Mouse (Mus musculus) frontal cortex, postnatal 14 days (tissue): ENCODE data around the gene Gfy.

Experiments
- DNase-seq, 2 experiments: peaks; one replicate each; pipeline ENCODE4 v3.0.0; 2022; ENCODE audit warnings: low spot score in 2 of 2

The Gfy gene

GRCm38 (mm10) chr7:45149545-45149944 lies 29.8 kb downstream of the Gfy start:
- no peak for DNase-seq

DNA sequence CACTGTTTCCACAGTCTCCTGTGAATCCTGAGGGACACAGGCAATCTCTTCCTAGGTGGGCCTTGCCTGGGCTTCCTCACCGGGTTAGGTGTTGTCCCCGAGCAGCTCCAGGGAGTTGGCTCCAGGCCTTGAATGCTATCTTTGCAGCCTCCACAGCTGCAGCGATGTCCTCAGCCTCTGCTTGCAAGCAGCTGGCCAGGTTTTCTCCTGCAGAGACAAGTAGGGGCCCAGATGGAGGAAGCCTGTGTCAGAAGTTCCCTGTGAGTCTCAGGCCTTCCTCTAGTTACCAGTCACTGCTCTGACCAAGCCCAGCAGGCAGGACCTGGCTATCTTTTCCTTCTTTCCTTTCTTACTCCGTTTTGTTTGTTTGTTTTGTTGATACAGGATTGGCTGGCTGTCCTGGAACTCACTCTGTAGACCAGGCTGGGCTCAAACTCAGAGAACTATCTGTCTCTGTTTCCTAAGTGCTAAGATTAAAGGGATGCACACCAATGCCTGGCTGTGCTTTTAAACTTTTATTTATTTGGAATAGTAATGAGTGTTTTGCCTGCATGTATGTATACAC lies 30.8 kb downstream of the Gfy start:
- DNase-seq: no peak

DNA sequence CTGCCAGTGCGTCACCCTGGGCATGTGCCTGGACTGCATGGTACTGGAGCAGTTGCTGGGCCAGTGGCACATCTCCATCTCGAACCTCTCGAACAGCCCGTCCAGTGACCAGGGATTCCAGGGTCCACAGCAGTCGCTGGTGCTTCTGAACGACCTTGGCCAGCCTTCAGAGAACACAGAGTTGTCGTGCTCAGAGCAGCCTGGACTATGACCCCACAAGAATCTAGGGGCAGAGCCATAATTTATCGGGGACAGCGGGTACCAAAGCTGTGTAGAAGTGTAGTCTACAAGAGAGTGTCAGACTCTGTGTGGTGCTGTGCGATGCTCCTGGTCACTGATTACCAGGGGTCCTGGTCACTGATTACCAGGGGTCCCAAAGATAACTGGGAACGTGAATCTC lies 31.5 kb downstream of the Gfy start:
- DNase-seq: no peak

DNA sequence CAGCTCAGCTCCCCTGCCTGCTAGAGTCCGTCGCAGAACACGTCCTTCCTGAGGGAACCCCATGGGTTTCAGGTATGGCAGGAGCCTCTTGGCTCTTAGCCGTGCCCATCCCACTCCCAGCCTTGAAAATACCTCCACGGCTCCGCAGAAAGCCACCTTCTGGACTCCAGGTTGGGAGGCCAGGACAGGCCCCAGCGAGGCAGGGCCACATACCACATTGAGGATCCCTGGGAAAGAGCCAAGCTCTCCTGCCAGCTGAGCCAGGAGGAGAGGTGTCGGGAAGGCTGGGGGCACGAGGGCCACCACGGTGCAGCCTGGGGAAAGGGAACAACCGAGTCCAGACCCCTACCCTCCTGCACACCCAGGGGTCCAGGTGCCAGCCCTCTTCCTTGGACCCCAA lies 32.1 kb downstream of the Gfy start:
- DNase-seq: no peak

GRCm38 (mm10) chr7:45145460-45145859 lies 33.9 kb downstream of the Gfy start:
- no peak for DNase-seq

DNA sequence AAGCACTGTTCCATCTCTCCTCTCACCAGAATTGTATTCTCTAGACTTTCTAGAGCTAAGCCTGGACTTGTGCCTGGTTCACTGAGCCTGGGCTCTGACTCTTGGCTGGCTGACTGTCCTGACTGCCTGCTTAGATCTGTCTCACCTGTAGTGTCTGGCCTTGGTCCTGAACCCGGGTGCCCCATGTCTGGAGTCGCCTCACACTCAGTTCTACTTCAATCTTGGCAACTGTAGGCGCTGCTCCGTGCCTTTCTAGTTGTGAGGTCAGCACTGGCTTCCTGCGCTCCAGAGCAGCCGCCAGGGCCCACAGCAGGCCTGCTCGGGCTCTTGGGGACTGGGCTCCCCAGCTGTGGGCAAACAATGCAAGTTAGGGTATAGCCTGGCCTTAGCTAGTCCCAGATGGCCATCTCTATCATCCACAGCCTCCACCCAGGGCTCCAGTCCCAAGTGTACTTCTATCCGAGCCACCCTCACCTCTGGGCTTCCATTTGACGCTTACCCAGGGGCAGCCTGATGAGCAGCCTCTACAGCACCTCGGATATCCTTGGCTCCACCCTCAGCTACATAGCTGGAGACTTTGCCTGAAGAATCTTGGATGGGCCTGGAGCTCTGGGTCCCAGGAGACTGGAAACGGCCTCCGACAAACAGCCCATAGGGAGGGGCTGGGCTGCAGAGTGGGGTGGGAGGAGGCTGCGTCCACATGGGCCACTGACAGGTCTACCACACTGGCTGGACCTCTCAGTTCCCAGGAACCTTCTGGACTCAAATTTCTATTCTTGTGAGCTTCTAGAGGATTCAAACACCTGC lies 34.8 kb downstream of the Gfy start:
- no peak for DNase-seq

DNA sequence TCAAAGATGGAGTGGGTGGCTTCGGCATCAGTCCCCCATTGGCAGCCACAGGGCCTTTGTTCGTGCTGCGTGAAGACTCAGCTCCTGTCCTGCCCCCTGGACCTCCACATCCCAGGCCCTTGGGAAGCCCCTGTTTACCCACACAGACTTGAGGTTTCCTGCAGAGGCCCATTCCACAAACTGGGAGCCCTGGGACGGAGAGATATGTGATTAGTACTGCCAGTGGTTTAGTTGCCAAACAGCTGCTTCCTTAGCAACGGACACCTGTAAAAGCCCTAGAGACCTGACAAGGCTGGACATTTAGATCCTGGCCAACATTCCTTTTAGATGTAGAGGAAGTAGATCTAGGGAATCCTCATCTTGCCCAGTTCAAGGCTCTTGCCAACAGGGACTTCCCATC lies 37.5 kb downstream of the Gfy start:
- no peak for DNase-seq

- DNase-seq: no peak
Measured at GRCm38 (mm10) chr7:45141319-45141718, 38.0 kb downstream of the Gfy start.

GRCm38 (mm10) chr7:45139904-45140723 lies 39.3 kb downstream of the Gfy start:
- no peak for DNase-seq

- no peak for DNase-seq
Measured at GRCm38 (mm10) chr7:45138403-45138802, 41.0 kb downstream of the Gfy start.

DNA sequence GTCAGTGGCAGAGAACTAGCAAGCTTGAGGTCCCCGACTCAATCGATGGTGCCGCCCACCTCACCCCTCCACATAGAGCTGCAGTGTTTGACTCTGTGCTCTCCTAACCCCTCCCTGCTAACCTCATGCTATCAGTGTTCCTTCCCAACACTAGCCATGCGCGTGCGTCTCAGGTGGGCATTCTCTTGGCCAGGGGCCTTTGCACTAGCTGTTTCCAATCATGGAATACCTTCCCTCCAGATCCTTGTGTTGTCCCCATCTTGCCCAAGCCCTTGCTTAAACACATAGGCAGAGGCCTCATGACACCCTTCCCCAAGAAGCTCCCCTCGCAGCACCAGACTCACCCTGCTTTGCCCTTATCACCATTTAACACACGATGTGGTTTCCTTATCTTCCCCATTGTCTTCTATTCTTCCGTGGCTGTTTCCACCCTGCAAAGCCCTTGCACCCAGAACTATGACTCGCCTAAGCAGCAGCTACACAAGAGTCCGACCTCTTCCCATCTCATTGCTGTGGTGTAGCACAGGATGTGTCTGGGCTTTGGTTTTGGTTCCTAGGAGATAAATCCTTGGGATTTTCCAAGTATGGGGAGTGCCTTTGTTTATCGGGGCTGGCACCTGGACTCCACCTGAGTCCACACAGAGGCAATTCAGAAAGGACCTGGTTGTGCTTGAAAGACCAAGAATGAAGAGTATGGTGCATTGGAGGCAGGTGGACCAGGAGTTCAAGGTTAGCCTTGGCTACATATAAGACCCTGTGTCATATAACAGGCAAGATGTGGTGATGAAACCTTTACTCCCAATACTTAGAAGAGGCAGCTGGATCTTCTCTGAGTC lies 42.0 kb downstream of the Gfy start:
- DNase-seq: no peak

- DNase-seq: peak; percentile 81 to 83
Measured at GRCm38 (mm10) chr7:45135993-45136567, 43.3 kb downstream of the Gfy start, which contains the start of the genes Gm45713 and Flt3l. Gm45713 (minus strand) TSS chr7:45136231. Flt3l (minus strand) TSS chr7:45136432.

DNA sequence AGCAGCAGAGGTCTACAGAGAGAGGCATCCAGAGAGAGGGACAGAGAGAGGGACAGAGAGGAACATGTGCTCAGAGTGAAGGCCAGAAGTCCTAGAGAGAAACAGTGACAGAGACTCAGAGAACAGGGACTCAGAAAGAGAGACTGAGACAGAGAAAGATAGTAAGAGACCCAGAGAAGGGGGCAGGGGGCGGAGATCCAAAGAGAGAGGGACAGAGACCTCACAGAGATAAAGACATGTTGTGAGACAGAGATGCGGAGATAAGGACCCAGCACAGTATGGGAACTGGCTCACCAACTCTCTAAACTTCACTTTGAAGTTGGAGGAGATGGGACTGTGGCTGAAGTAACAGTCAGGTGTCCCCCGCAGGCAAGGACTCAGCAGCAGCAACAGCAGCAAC lies 44.0 kb downstream of the Gfy start:
- DNase-seq: no peak

- DNase-seq: no peak
Measured at GRCm38 (mm10) chr7:45134544-45135026, 44.8 kb downstream of the Gfy start.

- no peak for DNase-seq
Measured at GRCm38 (mm10) chr7:45133446-45134159, 45.8 kb downstream of the Gfy start.

DNA sequence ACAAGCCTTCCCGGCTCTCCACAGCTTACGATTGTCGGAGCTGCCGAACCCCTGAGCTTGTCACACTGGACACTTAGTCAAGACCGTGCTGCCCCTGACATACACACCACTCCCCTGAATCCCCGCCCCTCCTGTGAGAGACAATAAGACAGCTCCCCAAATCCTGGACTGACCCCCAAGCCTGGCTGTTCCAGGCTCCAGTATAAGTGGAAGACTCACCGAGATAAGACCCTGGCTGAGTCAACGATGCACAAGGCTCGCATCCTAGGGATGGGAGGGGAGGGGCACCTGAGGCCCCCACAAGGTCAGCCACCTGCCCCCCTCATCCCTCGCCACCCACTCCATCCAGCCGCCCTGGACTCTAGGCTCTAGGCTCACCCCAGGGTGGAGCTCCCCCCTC lies 47.5 kb downstream of the Gfy start:
- no peak for DNase-seq

DNA sequence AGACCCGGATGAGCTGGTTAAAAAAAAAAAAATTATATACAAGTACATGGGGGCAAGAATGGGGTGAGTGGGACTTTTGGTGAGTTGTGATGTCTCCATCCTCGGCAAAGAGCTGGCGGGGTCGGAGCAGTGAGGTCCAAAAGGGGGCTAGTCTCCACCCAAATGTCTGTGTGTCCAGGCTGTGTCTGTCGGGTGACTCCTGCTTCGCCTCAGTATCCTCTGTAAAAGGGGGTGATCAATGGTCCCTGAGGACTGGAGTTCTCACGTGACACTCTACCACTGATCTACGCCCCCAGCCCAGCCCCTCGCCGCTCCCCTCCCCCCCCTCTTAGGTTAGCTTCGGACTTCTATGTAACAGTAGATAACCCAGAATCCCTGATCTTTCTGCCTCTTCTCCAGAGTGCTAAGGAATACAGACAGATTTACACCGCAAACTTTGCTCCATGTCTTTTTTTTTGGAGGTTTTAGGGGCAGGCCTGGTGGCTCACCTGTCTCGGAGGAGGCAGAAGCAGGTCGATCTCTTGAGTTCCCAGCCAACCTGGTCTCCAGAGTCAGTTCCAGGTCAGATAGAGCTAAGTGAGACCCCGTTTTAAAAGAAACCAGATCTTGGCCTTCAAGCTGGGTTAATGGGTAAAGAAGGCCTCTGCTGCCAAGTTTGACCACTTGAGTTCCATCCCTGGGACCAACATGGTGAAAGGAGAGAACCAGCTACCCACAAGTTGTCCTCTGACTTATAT lies 49.4 kb downstream of the Gfy start:
- no peak for DNase-seq

DNA sequence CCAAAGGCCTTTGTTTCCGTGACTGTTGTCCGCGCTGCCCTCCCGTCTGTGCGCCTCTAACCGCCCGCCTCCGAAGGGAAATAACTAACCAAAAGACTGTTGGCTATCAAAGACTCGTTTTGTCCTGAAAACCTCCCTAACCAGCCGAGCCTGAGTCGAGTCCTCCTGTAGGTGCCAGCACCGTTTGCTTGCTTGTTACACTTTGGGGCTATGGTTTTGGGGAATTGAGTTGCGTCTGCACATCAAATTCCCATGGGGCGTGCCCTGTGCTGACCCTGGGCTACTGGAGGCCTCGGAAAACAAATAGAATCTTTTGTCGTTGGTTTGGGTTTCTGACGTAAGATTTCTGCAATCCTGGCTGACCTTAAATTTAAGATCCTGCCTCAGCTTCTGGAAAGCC lies 50.1 kb downstream of the Gfy start:
- DNase-seq: no peak

DNA sequence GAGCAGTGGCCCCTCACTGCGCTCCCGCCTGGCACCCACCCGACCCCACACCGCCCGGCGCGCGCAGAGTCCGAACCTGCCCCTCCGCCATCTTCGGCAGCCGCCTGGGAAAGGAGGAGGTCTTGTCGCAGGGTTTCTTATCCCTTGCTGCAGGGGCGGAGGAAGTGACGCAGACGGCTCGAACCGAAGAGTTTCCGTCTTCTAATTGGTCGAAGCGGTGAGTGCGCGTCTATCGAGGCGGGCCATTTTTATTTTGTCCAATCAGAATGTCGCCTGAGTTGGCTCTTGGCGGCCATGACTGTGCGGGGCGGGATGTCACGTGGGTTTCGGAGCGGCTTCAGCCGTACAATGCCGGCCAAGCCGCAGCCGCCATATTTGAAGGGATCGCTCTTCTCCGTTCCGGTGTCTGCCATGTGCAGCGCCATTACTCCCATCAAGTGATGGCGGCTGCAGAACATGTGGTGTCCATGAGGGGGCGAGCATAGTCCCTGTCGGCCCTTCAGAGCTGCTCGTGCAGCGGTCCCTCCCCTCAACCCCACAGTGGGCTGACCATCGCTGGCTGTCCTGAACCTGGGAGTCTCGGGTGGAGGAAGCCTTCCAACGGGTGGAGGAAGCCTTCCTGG lies 50.6 kb downstream of the Gfy start, which contains the start of gene Rpl13a:
TSS of gene Rpl13a (minus strand) at position 138 of the 623 bp plus-strand sequence.
- peak; percentile 99 for DNase-seq
